Mouse (Mus musculus) limb, embryonic 11.5 days (tissue): Measurements from ENCODE around the gene Asf1b. TPM values are rescaled to one million over a fixed set of nuclear protein-coding genes. Genes with fewer than 3 reads are reported as not detected.

ENCODE experiments used
- ATAC-seq: fragments of 200-750 bp; cut with Nextera tagmentation; 2 replicates; pipeline ENCODE4 v1.8.0; 2017; ENCODE audit warnings: low read depth; ENCODE audit not compliant: insufficient number of reproducible peaks, low FRiP score, low TSS enrichment
- DNase-seq: peaks from one replicate; pipeline ENCODE4 v3.0.0-alpha.2; 2015; ENCODE audit warnings: low spot score
- H3K27ac ChIP-seq: fragments of 300-500 bp; sonication (generic); replicated peaks from 2 replicates; pipeline ENCODE4 v1.5.1; 2014; ENCODE audit warnings: low read depth, mild to moderate bottlenecking, low read length
- H3K27me3 ChIP-seq: fragments of 300-500 bp; sonication (generic); 2 replicates; pipeline ENCODE4 v1.6.1; 2014; ENCODE audit warnings: mild to moderate bottlenecking, low read length, mixed read lengths; ENCODE audit not compliant: control insufficient read depth, insufficient read depth
- H3K36me3 ChIP-seq: fragments of 300-500 bp; sonication (generic); 2 replicates; pipeline ENCODE4 v1.6.1; 2014; ENCODE audit warnings: mild to moderate bottlenecking, low read length, moderate library complexity, mixed read lengths; ENCODE audit not compliant: control insufficient read depth, insufficient read depth
- H3K4me1 ChIP-seq: fragments of 300-500 bp; sonication (generic); 2 replicates; pipeline ENCODE4 v1.6.1; 2014; ENCODE audit warnings: low read length, mixed read lengths; ENCODE audit not compliant: control insufficient read depth, insufficient read depth
- H3K4me2 ChIP-seq: fragments of 300-500 bp; sonication (generic); 2 replicates; pipeline ENCODE4 v1.6.1; 2014; ENCODE audit warnings: low read depth, mild to moderate bottlenecking, moderate library complexity; ENCODE audit not compliant: severe bottlenecking
- H3K4me3 ChIP-seq: fragments of 300-500 bp; sonication (generic); 2 replicates; pipeline ENCODE4 v1.5.1; 2014; ENCODE audit warnings: low read depth, low read length
- H3K9ac ChIP-seq: fragments of 300-500 bp; sonication (generic); 2 replicates; pipeline ENCODE4 v1.6.1; 2014; ENCODE audit warnings: mild to moderate bottlenecking, low read length
- H3K9me3 ChIP-seq: fragments of 300-500 bp; sonication (generic); 2 replicates; pipeline ENCODE4 v1.6.1; 2016; ENCODE audit warnings: low read length; ENCODE audit not compliant: control insufficient read depth
- WGBS: fragments of 180-500 bp; shearing (Covaris S2); extraction: QIAGEN DNeasy Blood & Tissue Kit; methylation state at CpG from one replicate; pipeline ENCODE4 v1.1.7; 2014; 5-methylcytosine and 5-hydroxymethylcytosine counted together
- polyA plus RNA-seq: library from polyadenylated mRNA; unstranded; fragments of >200 nt; fragmentation: Nextera tagmentation; extraction: Ambion mirVana; gene quantifications from 2 replicates; pipeline ENCODE4 v1.2.1, GENCODE M21; 2014

Gene Asf1b
- polyA plus RNA-seq, 1 experiment from 2014 or later = 81.8 TPM

DNA sequence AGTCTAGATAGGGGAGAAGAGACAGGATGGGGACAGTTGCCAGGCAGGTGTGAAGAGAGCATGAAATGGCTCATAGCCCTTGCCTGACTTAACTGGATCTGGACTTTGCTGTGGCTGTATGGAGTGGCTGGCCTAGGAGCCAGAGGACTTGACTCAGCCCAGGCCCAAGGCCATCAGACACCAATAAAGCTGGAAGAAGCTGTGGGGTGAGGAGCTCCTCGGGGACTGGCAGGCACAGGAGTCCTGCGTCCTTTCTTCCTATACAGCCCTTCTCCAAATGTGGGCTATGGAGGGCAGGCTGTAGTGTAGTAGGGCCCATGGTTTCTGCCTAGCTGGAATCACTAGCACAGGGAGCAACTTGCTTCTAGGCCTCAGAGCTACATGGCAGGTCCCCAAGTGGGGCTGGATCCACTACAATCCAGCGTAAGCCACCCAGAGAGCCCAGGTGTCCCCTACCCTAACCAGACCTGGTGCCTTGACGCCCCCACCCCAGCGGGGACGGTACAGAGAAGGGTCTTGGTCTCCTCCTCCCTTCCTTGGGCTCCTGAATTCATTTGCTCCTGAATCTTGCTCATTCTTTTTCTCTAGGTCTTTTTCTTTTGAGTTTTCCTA, 14.1 kb upstream of the Asf1b start:
- 72% methylated on average over 6 of the region's 6 CpGs for WGBS
- Histone ChIP-seq H3K4me1 (no peaks in the 10 kb centered on the region), H3K4me2 (no peak overlapping the region), H3K27me3 (no peaks in the 10 kb centered on the region), H3K9ac (no peak overlapping the region), H3K4me3 (no peak overlapping the region), H3K36me3 (peaks cover 10% of the 10 kb centered on the region; the same call in 1 of the 2 replicates), H3K27ac (no peak overlapping the region), H3K9me3 (no peaks in the 10 kb centered on the region)
- DNase-seq = no peak
- ATAC-seq = no peak

DNA sequence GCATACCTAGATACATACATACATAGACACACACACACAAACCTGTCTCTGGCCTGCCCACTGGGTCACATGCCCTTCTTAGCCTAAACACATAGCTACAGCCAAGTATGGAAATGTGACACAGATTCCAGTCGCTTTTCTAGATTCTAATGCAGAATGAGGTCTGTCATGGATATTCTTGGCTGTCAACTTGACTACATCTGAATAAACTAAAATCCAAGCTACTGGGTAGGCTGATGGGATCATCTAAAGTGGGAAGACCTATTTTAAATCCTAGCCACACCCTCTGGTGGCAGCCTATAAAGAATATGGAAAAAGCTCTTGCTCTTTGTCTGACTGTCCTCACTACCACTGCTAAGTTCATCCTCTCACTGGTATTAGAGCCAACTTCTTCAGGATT, 12.9 kb upstream of the Asf1b start:
- H3K4me3 ChIP-seq = no peak overlapping the region
- 79% methylated on average over 1 of the region's 1 CpGs for WGBS
- no peaks in the 10 kb centered on the region for H3K27me3 ChIP-seq
- H3K9ac ChIP-seq = no peak overlapping the region
- H3K27ac ChIP-seq = no peak overlapping the region
- H3K4me1 ChIP-seq = no peaks in the 10 kb centered on the region
- DNase-seq = no peak
- no peak for ATAC-seq
- H3K4me2 ChIP-seq = no peak overlapping the region
- no peaks in the 10 kb centered on the region for H3K9me3 ChIP-seq
- H3K36me3 ChIP-seq = peaks cover 5% of the 10 kb centered on the region; the same call in 1 of the 2 replicates

DNA sequence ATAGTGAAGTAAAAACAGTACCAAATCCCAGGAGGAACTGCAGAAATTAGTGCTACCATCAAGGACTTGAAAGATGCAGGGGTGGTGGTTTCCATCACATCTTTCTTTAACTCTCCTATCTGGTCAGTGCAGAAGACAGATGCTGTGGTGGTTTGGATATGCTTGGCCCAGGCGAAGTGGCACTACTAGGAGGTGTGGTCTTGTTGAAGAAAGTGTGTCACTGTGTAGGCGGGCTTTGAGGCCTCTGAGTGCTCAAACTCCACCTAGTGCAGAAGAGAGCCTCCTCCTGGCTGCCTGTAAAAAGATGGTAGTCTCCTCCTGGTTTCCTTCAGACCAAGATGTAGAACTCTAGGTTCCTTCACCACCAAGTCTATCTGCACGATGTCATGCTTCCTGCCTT, 9.8 kb upstream of the Asf1b start:
- Histone ChIP-seq H3K4me1 (no peaks in the 10 kb centered on the region), H3K4me2 (no peak overlapping the region), H3K36me3 (no peaks in the 10 kb centered on the region), H3K9me3 (no peaks in the 10 kb centered on the region), H3K27me3 (no peaks in the 10 kb centered on the region), H3K9ac (no peak overlapping the region), H3K4me3 (no peak overlapping the region), H3K27ac (no peak overlapping the region)
- DNase-seq = no peak
- no peak for ATAC-seq
- WGBS = 68% methylated on average over 3 of the region's 3 CpGs

DNA sequence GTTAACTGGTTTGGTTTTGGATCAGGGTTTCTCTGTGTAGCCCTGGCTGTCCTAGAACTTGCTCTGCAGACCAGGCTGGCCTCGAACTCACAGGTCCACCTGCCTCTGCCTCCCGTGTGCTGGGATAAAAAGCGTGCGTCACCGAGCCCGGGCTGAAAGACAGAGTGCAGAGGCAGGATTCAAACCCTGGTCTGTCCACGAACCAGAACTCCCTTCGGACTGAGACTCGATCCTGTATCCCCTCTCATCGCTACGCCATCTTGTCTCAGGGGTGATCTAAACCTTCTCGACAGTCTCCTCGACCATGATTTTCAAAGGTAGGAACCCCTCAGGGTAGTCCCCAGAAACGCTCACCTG, 580 bp upstream of the Asf1b start:
- peak overlapping the region; percentile 79; the same call in 1 of the 2 replicates for H3K4me3 ChIP-seq
- under 1% methylated on average over 14 of the region's 14 CpGs for WGBS
- ATAC-seq = no peak
- H3K4me1 ChIP-seq = peaks cover 7% of the 10 kb centered on the region
- H3K27me3 ChIP-seq = no peaks in the 10 kb centered on the region
- DNase-seq = no peak
- H3K9me3 ChIP-seq = no peaks in the 10 kb centered on the region
- H3K9ac ChIP-seq = peak overlapping the region; percentile 50; the same call in 1 of the 2 replicates
- peak overlapping the region; percentile 51 for H3K4me2 ChIP-seq
- no peak overlapping the region; the same call in 1 of the 2 replicates for H3K27ac ChIP-seq
- no peaks in the 10 kb centered on the region for H3K36me3 ChIP-seq

DNA sequence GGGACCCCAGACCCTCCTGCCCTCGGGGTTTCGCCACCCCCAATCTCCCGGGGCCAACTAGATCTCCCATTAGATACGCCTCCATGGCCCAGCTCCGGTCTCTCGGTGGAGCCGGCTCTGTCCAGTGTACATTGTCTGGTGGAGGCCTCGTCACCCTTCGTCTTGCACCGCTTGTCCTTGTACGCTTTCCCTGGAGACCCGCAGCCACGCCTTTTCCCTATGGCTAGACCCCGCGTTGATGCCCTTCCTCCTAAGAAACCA, 581 bp downstream of the Asf1b start:
- Histone ChIP-seq H3K36me3 (no peaks in the 10 kb centered on the region), H3K9me3 (no peaks in the 10 kb centered on the region), H3K4me2 (peak overlapping the region; percentile 81), H3K9ac (peak overlapping the region; percentile 51), H3K27me3 (no peaks in the 10 kb centered on the region), H3K27ac (no peak overlapping the region), H3K4me3 (peak overlapping the region; percentile 79), H3K4me1 (peaks cover 7% of the 10 kb centered on the region)
- WGBS = 3% methylated on average over 15 of the region's 15 CpGs
- DNase-seq (no peak), ATAC-seq (no peak)

DNA sequence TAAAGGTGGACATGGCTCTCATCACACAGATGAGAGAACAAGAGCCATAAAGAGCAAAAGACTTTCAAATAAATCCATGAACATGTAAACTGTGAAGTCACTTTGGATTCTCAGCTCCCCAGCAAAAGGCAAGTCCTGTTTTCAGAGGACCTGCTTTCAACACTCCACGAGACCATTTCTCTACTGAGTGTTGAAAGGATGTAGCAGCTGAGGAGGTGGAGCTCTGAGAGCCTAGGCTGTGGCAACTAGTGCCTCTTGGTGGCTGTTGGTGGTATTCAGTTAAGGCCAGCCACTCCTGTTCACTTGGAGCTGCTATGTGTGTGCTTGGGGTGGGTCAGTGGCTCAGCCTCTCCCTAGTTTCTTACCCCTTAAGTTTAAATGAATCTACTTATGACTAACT, 1.5 kb downstream of the Asf1b start:
- DNase-seq (no peak), ATAC-seq (no peak)
- Histone ChIP-seq H3K27me3 (no peaks in the 10 kb centered on the region), H3K4me1 (peaks cover 7% of the 10 kb centered on the region), H3K9me3 (no peaks in the 10 kb centered on the region), H3K36me3 (no peaks in the 10 kb centered on the region), H3K27ac (no peak overlapping the region), H3K4me3 (no peak overlapping the region), H3K4me2 (peak overlapping the region; percentile 81), H3K9ac (no peak overlapping the region; the same call in 1 of the 2 replicates)
- 56% methylated on average over 1 of the region's 1 CpGs for WGBS

DNA sequence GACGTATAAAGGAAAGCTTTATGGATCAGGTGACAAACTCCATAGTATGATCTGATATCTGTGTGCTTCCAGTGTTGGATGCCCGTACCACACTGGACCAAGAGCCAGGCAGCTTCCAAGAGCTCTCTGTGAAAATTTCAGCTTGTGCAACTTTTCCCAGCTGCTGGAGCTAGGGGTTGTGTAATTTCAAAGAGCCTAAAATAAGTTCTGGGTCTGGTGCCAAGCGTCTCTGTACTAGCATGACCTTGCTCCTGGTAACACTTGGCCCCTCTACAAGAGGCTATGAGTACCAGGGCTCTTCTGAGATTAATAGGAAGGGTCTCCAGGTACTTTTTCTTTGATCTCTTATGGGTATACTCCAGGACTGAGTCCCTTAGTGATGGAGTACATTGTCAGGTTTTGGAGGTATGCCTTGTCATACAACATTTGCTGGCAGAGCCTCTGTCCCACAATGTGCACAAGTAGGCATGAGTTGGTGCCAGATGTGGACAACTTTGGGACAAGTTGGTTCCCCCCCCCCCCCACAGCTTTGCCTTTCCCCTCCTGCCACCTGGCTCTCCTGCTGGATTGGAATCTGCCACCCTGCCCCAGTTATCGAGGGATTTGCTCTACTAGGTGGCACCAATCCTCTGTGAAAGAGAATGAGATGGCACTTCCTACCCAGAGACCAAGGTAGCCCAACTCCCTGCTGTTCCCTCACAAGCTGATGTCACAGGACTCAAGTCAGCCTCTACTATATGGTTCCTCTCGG, 8.9 kb downstream of the Asf1b start:
- H3K27me3 ChIP-seq = no peaks in the 10 kb centered on the region
- H3K36me3 ChIP-seq = peaks cover 9% of the 10 kb centered on the region
- no peaks in the 10 kb centered on the region for H3K4me1 ChIP-seq
- no peak overlapping the region for H3K9ac ChIP-seq
- ATAC-seq = no peak
- H3K9me3 ChIP-seq = no peaks in the 10 kb centered on the region
- H3K4me3 ChIP-seq = no peak overlapping the region
- DNase-seq = no peak
- no peak overlapping the region for H3K27ac ChIP-seq
- no peak overlapping the region for H3K4me2 ChIP-seq
- WGBS = 91% methylated on average over 5 of the region's 5 CpGs

DNA sequence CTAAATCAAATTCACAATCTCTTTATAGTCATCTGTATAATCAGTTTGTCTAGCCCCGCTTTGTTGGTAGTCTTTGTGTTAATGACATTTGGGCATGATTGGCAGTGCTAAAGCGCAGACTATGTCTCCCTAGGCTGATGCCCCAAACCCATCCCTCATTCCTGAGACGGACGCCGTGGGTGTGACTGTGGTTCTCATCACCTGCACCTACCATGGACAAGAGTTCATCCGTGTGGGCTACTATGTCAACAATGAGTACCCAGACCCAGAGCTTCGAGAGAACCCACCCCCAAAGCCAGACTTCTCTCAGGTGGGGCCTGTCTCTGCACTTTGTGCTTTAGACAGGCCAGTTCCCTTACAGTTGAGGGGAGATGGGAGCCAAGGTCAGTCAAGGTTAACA, 12.4 kb downstream of the Asf1b start:
- peaks cover 14% of the 10 kb centered on the region for H3K36me3 ChIP-seq
- H3K4me3 ChIP-seq = no peak overlapping the region
- no peaks in the 10 kb centered on the region for H3K27me3 ChIP-seq
- WGBS = 93% methylated on average over 7 of the region's 7 CpGs
- ATAC-seq = no peak
- H3K4me2 ChIP-seq = no peak overlapping the region
- DNase-seq = no peak
- no peak overlapping the region for H3K9ac ChIP-seq
- H3K4me1 ChIP-seq = peaks cover 3% of the 10 kb centered on the region; the same call in 1 of the 2 replicates
- no peak overlapping the region for H3K27ac ChIP-seq
- H3K9me3 ChIP-seq = no peaks in the 10 kb centered on the region
